Mouse (Mus musculus) hindbrain, embryonic 14.5 days (tissue): ENCODE measurements around the gene Tnfrsf1a. TPM values are rescaled to one million over a fixed set of nuclear protein-coding genes. Genes with fewer than 3 reads are reported as not detected.
A peak's percentile ranks its signal among the peaks of the same experiment; 100 is the strongest.

Source experiments
- ATAC-seq: fragments of 200-750 bp; cut with Nextera tagmentation; 2 replicates; pipeline ENCODE4 v1.8.0; 2017; ENCODE audit warnings: moderate number of reproducible peaks, mild to moderate bottlenecking, moderate TSS enrichment, moderate library complexity; ENCODE audit not compliant: low FRiP score
- DNase-seq: peaks from one replicate; pipeline ENCODE4 v3.0.0-alpha.2; 2015; ENCODE audit warnings: low spot score
- H3K27ac ChIP-seq: fragments of 300-500 bp; sonication (generic); 2 replicates; pipeline ENCODE4 v1.5.1; 2014; ENCODE audit warnings: mild to moderate bottlenecking, moderate library complexity
- H3K27me3 ChIP-seq: fragments of 300-500 bp; sonication (generic); 2 replicates; pipeline ENCODE4 v1.6.1; 2014; ENCODE audit warnings: mild to moderate bottlenecking, low read length, mixed read lengths; ENCODE audit not compliant: control insufficient read depth, insufficient read depth
- H3K36me3 ChIP-seq: fragments of 300-500 bp; sonication (generic); replicated peaks from 2 replicates; pipeline ENCODE4 v1.6.1; 2014; ENCODE audit not compliant: control insufficient read depth, insufficient read depth
- H3K4me1 ChIP-seq: fragments of 300-500 bp; sonication (generic); replicated peaks from 2 replicates; pipeline ENCODE4 v1.6.1; 2014; ENCODE audit warnings: antibody characterized with exemption, low read length, mixed read lengths; ENCODE audit not compliant: control insufficient read depth, insufficient read depth
- H3K4me2 ChIP-seq: fragments of 300-500 bp; sonication (generic); replicated peaks from 2 replicates; pipeline ENCODE4 v1.6.1; 2014; ENCODE audit warnings: mild to moderate bottlenecking, moderate library complexity
- H3K4me3 ChIP-seq: fragments of 300-500 bp; sonication (generic); replicated peaks from 2 replicates; pipeline ENCODE4 v1.5.1; 2014; ENCODE audit warnings: mild to moderate bottlenecking, low read length
- H3K9ac ChIP-seq: fragments of 300-500 bp; sonication (generic); 2 replicates; pipeline ENCODE4 v1.6.1; 2014
- H3K9me3 ChIP-seq: fragments of 300-500 bp; sonication (generic); 2 replicates; pipeline ENCODE4 v1.6.1; 2016; ENCODE audit warnings: low read length; ENCODE audit not compliant: control insufficient read depth
- WGBS: fragments of 180-500 bp; shearing (Covaris S2); extraction: QIAGEN DNeasy Blood & Tissue Kit; methylation state at CpG from one replicate; pipeline ENCODE4 v1.1.7; 2014; 5-methylcytosine and 5-hydroxymethylcytosine counted together
- polyA plus RNA-seq: library from polyadenylated mRNA; unstranded; fragments of >200 nt; fragmentation: Nextera tagmentation; extraction: Ambion mirVana; gene quantifications from 2 replicates; pipeline ENCODE4 v1.2.1, GENCODE M21; 2014

Gene Tnfrsf1a
- polyA plus RNA-seq, 1 experiment from 2014 or later, result 15.4 TPM

DNA sequence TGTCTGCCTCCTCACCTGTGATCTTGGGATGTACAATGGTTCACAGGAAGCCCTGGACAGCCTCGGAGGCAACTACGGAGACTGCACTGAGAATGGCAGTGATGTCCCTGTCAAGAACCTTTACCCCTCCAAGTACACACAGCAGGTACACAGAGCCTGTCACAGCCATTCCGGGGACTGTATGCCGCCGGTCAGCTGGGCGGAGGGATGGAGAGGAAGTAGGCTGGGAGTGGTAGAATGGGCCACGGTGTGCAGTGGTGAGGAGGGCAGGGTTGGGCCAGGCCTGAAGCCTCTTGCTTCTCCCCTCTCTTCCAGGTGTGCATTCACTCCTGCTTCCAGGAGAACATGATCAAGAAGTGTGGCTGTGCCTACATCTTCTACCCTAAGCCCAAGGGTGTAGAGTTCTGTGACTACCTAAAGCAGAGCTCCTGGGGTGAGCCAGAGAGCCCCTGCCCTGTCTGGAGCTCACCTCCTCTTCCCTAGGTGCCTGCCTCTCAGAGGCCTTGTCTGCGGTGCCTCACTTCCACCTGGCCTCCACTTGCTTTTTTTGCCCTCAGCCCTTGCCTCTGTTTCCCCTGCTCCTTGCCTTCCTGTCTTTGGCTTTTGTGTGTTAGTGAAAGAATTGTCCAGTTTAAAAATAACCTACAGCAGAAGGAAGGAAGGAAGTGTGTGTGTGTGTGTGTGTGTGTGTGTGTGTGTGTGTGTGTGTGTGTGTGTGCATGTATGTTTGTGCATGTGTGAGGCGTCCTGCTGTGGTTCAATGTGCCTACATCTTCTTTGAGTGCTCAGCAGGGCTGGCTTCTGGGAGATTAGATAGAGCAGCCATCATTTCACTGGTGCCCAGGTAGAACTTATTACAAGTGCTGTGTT, 10.1 kb upstream of the Tnfrsf1a start:
- WGBS, result 73% methylated on average over 9 of the region's 9 CpGs
- ATAC-seq (no peak), DNase-seq (no peak)
- Histone ChIP-seq H3K4me2 (no peak overlapping the region), H3K9ac (no peak overlapping the region), H3K27me3 (no peaks in the 10 kb centered on the region), H3K27ac (no peak overlapping the region), H3K4me1 (no peaks in the 10 kb centered on the region), H3K9me3 (no peaks in the 10 kb centered on the region), H3K36me3 (no peaks in the 10 kb centered on the region), H3K4me3 (no peak overlapping the region)

DNA sequence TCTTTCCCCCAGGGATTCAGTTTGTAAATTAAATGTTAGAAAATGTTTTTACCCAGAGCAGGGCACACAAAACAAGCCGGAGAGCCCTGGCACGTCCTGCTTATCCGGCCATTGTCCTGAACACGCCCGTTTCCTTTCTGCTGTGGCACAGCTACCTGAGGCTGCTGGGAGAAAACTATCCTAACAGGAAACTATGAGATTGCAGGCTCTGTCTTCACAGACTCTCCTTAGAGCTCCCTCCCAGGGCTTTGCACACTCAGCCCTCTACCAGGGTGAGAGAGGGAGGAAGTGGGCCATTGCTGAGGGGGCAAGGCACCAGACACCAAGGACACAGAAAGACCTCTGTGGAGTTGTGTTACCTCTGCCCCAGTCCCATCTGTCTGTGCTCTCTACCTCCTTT, 8.9 kb upstream of the Tnfrsf1a start:
- DNase-seq (no peak), ATAC-seq (no peak)
- no peaks in the 10 kb centered on the region for H3K4me1 ChIP-seq
- H3K4me3 ChIP-seq, result no peak overlapping the region
- H3K9ac ChIP-seq, result no peak overlapping the region
- no peaks in the 10 kb centered on the region for H3K9me3 ChIP-seq
- no peaks in the 10 kb centered on the region for H3K36me3 ChIP-seq
- H3K4me2 ChIP-seq, result no peak overlapping the region
- H3K27ac ChIP-seq, result no peak overlapping the region
- H3K27me3 ChIP-seq, result no peaks in the 10 kb centered on the region
- WGBS, result 72% methylated on average over 5 of the region's 5 CpGs

DNA sequence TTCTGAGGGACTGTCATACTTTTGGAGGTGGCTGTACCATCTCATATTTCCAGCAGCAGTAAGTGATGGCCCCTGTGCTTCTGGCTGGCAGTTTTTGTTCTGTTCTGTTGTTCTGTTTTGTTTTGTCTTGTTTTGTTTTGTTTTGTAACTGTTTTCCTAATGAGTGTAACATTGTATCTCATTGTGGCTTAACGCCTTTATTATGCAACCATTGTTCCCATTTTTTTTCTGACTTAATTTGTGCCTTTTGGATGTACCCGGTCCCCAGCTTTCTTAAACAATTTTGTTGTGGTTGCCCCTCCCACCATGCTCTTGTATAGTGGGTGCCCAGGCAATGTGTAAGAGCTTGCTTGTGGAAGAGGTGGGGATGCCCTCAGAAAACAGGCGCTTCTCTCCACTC, 7.0 kb upstream of the Tnfrsf1a start:
- WGBS, result 49% methylated on average over 3 of the region's 3 CpGs
- no peak overlapping the region for H3K9ac ChIP-seq
- no peaks in the 10 kb centered on the region for H3K4me1 ChIP-seq
- no peaks in the 10 kb centered on the region for H3K27me3 ChIP-seq
- ATAC-seq (no peak), DNase-seq (no peak)
- H3K9me3 ChIP-seq, result no peaks in the 10 kb centered on the region
- H3K27ac ChIP-seq, result no peak overlapping the region
- H3K4me3 ChIP-seq, result no peak overlapping the region
- H3K4me2 ChIP-seq, result no peak overlapping the region
- no peaks in the 10 kb centered on the region for H3K36me3 ChIP-seq

DNA sequence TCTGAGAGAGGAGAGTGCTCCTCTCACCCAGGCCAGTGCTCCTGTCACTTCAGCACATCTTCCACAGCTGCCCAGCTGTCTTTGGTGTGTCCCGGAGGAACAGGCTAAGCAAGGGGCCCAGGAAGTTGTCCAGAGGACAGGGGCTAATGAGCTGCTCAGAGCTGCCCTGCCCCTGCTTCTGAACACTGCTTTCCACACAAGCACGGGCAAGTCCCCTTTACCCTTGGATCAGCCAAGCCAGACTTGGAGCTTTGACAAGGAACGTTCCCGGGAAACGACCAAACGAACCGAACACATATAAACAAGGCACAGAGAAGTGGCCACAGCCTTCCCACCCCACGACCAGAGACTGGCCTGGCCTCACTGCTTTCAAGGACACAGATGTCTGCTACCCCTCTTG, 5.1 kb upstream of the Tnfrsf1a start:
- DNase-seq (no peak), ATAC-seq (no peak)
- Histone ChIP-seq H3K4me1 (peaks cover 3% of the 10 kb centered on the region; the same call in 1 of the 2 replicates), H3K27me3 (0 out of 2 replicates have a peak, but pooled peaks cover 10% of the 10 kb centered on the region), H3K27ac (no peak overlapping the region), H3K9me3 (no peaks in the 10 kb centered on the region), H3K9ac (no peak overlapping the region), H3K4me3 (no peak overlapping the region), H3K4me2 (no peak overlapping the region), H3K36me3 (no peaks in the 10 kb centered on the region)
- WGBS, result 43% methylated on average over 8 of the region's 8 CpGs

DNA sequence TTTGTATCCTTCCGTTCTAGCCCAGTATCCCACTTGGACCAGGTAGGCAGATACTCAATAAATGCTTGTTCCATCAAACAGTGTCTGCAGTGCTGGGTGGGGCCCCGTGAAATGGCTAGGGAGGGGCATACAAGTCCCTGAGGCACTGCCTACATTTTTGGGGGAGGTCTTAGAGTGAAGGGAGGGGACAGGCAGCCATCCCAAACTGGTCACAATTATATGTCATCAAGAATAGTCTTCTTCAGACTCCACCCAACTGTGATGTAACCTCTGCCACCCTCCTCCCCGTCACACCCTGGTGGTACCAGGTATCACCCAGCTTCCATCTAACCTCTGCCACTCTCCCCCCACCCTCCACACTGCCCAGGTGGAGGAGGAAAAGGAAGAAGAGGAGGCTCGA, 4.3 kb upstream of the Tnfrsf1a start:
- WGBS, result 67% methylated on average over 4 of the region's 4 CpGs

DNA sequence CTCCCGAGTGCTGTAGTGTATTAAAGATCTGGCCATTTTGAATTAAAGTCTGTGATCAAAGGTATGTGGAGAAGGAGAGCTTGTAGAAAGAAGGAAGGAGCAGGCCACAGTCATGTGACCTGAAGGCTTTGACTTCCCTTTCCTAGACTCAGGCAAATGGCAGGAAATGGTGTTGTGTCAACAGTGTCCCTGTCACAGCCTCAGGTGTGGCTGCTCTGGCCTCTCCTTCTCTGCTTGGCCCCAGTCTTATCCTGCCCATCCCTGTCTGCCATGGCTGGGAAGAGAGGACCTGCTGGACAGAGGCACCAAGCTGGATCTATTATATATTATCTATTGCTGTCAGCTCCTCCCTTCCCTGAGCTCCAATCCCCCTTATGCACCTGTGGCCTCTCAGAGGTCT, 3.5 kb upstream of the Tnfrsf1a start:
- Histone ChIP-seq H3K4me2 (no peak overlapping the region), H3K27ac (no peak overlapping the region), H3K9me3 (no peaks in the 10 kb centered on the region), H3K4me3 (no peak overlapping the region), H3K9ac (no peak overlapping the region), H3K4me1 (peaks cover 14% of the 10 kb centered on the region), H3K36me3 (no peaks in the 10 kb centered on the region), H3K27me3 (0 out of 2 replicates have a peak, but pooled peaks cover 14% of the 10 kb centered on the region)
- 61% methylated on average over 1 of the region's 1 CpGs for WGBS
- DNase-seq (no peak), ATAC-seq (no peak)

More for the DNA sequence above, 4.3 kb upstream of the Tnfrsf1a start:
- ATAC-seq (no peak), DNase-seq (no peak)
- no peak overlapping the region for H3K9ac ChIP-seq
- no peaks in the 10 kb centered on the region for H3K9me3 ChIP-seq
- H3K27ac ChIP-seq, result no peak overlapping the region
- H3K4me2 ChIP-seq, result no peak overlapping the region
- no peak overlapping the region for H3K4me3 ChIP-seq
- 0 out of 2 replicates have a peak, but pooled peaks cover 10% of the 10 kb centered on the region for H3K27me3 ChIP-seq
- peaks cover 9% of the 10 kb centered on the region for H3K4me1 ChIP-seq
- no peaks in the 10 kb centered on the region for H3K36me3 ChIP-seq

DNA sequence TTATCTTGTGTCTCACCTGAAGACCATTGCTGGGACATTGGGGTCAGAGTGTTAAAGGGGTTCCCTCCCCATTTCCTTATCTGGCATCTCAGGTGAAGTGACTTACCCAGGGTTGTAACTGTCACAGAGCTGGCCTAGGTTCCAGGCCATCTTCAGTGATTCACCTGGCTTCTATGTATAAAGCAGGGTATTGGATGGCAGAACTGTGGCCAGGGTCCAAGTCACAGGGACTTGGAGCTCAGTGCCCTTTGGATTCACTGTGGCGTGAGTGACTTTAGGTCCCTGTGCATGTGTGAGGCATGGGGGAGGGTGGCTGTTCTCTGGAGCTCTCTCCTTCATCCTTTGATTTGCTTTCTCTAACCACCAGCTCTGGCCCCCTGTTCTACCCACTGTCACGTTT, 3.1 kb upstream of the Tnfrsf1a start:
- ATAC-seq (no peak), DNase-seq (no peak)
- no peak overlapping the region for H3K4me3 ChIP-seq

DNA sequence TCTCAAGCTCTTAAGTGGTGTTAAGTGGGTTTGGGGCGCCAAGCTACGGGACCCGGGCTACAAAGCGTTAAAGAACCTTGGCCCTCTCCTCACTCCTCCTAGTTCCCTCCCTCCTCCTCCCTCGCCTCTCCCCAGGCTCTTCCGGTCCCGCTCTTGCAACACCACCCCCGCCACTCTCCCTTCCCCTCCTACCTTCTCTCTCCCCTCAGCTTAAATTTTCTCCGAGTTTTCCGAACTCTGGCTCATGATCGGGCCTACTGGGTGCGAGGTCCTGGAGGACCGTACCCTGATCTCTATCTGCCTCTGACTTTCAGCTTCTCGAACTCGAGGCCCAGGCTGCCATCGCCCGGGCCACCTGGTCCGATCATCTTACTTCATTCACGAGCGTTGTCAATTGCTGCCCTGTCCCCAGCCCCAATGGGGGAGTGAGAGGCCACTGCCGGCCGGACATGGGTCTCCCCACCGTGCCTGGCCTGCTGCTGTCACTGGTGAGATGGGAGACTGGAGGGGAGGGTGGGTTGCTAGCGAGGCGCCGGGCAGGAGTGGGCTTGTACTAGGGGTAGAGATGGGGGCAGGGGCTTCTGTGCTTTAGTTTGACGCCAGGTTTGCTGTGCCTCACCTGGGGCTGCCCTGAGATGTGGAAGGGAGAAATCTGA, 541 bp downstream of the Tnfrsf1a start:
- Histone ChIP-seq H3K27ac (peak overlapping the region; percentile 24; the same call in 1 of the 2 replicates), H3K27me3 (0 out of 2 replicates have a peak, but pooled peaks cover 14% of the 10 kb centered on the region), H3K4me1 (peaks cover 17% of the 10 kb centered on the region), H3K36me3 (no peaks in the 10 kb centered on the region), H3K4me2 (peak overlapping the region; percentile 55), H3K4me3 (peak overlapping the region; percentile 34), H3K9ac (peak overlapping the region; percentile 49), H3K9me3 (no peaks in the 10 kb centered on the region)
- peak; percentile 40 for DNase-seq
- under 1% methylated on average over 27 of the region's 27 CpGs for WGBS
- no peak for ATAC-seq

More for the DNA sequence above, 3.1 kb upstream of the Tnfrsf1a start:
- Histone ChIP-seq H3K27ac (no peak overlapping the region), H3K27me3 (0 out of 2 replicates have a peak, but pooled peaks cover 14% of the 10 kb centered on the region), H3K4me1 (peaks cover 14% of the 10 kb centered on the region), H3K36me3 (no peaks in the 10 kb centered on the region), H3K9ac (no peak overlapping the region), H3K9me3 (no peaks in the 10 kb centered on the region), H3K4me2 (no peak overlapping the region)
- 65% methylated on average over 2 of the region's 2 CpGs for WGBS

DNA sequence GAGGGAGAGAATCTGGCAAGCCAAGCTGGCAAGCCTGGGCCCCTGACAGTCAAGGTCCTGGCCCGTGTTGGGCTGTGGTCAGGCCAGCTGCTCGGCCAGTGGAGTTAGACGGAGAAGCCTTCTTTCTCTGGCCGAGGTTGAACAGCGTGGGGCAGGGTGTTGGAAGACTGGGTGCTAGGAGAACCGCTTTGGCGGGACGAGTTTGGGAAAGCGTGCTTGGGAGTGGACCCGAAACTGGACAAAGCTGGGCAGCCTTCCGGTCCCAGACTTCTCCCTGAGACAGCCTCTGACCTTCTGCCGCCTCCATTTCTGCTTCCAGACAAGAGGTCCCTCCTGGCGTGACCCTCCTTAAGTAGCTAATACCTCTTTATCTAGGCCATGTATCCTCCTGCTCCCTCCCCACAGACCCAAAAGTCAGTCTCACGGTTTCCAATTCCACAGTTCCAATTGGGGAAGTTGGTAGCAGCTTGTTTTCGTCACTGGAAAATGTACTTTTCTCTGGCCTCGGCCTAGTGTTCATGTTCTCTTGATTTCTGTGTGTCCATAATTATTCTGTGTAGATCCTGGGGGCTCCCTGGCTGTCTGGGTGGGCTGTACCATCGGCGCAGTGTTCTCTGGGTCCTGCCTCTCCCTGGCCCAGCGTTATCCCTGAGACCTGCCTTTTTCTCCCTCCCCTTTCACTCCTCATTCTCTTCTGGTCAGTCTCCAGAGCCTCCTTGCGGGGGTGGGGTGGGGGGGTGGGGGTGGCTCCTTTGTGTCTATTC, 1.3 kb downstream of the Tnfrsf1a start:
- ATAC-seq (no peak), DNase-seq (no peak)
- Histone ChIP-seq H3K4me2 (peak overlapping the region; percentile 55), H3K9me3 (no peaks in the 10 kb centered on the region), H3K4me3 (peak overlapping the region; percentile 34), H3K4me1 (peaks cover 24% of the 10 kb centered on the region), H3K36me3 (no peaks in the 10 kb centered on the region), H3K9ac (peak overlapping the region; percentile 49), H3K27ac (peak overlapping the region; percentile 24; the same call in 1 of the 2 replicates), H3K27me3 (0 out of 2 replicates have a peak, but pooled peaks cover 14% of the 10 kb centered on the region)
- 12% methylated on average over 20 of the region's 20 CpGs for WGBS
